Mouse (Mus musculus): ENCODE data around the gene Fndc10.

GRCm38 (mm10) chr4:155692421-155692820, 1.7 kb upstream of the Fndc10 start:
- TF ChIP-seq CTCF (IDR thresholded peaks at IDR 0.05) (no peak), EP300 (IDR thresholded peaks at IDR 0.05) (no peak)
